Mouse (Mus musculus) heart, embryonic 10.5 days (tissue): ENCODE measurements around the gene Manba. TPM values are rescaled to one million over a fixed set of nuclear protein-coding genes. Genes with fewer than 3 reads are reported as not detected.
A peak's percentile ranks its signal among the peaks of the same experiment; 100 is the strongest.

Source experiments
- DNase-seq: peaks from one replicate; pipeline ENCODE4 v3.0.0-alpha.2; 2017; ENCODE audit warnings: low spot score
- H3K27ac ChIP-seq: fragments of 300-500 bp; sonication (generic); 2 replicates; pipeline ENCODE4 v1.5.1; 2016; ENCODE audit warnings: mild to moderate bottlenecking
- H3K27me3 ChIP-seq: fragments of 300-500 bp; sonication (generic); 2 replicates; pipeline ENCODE4 v1.6.1; 2016; ENCODE audit warnings: mild to moderate bottlenecking; ENCODE audit not compliant: poor library complexity, insufficient read depth, severe bottlenecking
- H3K36me3 ChIP-seq: fragments of 300-500 bp; sonication (generic); 2 replicates; pipeline ENCODE4 v1.6.1; 2016; ENCODE audit warnings: mild to moderate bottlenecking, moderate library complexity
- H3K4me1 ChIP-seq: fragments of 300-500 bp; sonication (generic); 2 replicates; pipeline ENCODE4 v1.6.1; 2016; ENCODE audit warnings: mild to moderate bottlenecking
- H3K4me3 ChIP-seq: fragments of 300-500 bp; sonication (generic); 2 replicates; pipeline ENCODE4 v1.5.1; 2016; ENCODE audit warnings: mild to moderate bottlenecking, moderate library complexity
- H3K9me3 ChIP-seq: fragments of 300-500 bp; sonication (generic); 2 replicates; pipeline ENCODE4 v1.6.1; 2016; ENCODE audit warnings: mild to moderate bottlenecking, moderate library complexity
- WGBS: fragments of 180-500 bp; shearing (Covaris S2); methylation state at CpG from one replicate; pipeline ENCODE4 v1.1.7; 2016; 5-methylcytosine and 5-hydroxymethylcytosine counted together
- polyA plus RNA-seq: library from polyadenylated mRNA; unstranded; fragments of >200 nt; fragmentation: Nextera tagmentation; extraction: Ambion mirVana; gene quantifications from 2 replicates; pipeline ENCODE4 v1.2.1, GENCODE M21; 2016

Gene Manba
- polyA plus RNA-seq, 1 experiment from 2014 or later = 17.3 TPM

GRCm38 (mm10) chr3:135556052-135556587 is 70.7 kb downstream of the Manba start:
- peaks cover 42% of the 10 kb centered on the region for H3K36me3 ChIP-seq
- no peak for DNase-seq

GRCm38 (mm10) chr3:135556851-135557662 is 71.6 kb downstream of the Manba start:
- 81% methylated on average over 12 of the region's 12 CpGs for WGBS
- no peak overlapping the region for H3K4me3 ChIP-seq
- no peak for DNase-seq

More at GRCm38 (mm10) chr3:135556052-135556587, 70.7 kb downstream of the Manba start:
- 67% methylated on average over 7 of the region's 7 CpGs for WGBS
- Histone ChIP-seq H3K4me1 (no peaks in the 10 kb centered on the region), H3K27ac (no peak overlapping the region), H3K27me3 (no peaks in the 10 kb centered on the region), H3K9me3 (no peaks in the 10 kb centered on the region), H3K4me3 (no peak overlapping the region)

GRCm38 (mm10) chr3:135562036-135562435 is 76.6 kb downstream of the Manba start:
- H3K9me3 ChIP-seq = no peaks in the 10 kb centered on the region
- H3K4me1 ChIP-seq = peaks cover 6% of the 10 kb centered on the region; the same call in 1 of the 2 replicates
- H3K36me3 ChIP-seq = peaks cover 20% of the 10 kb centered on the region; the same call in 1 of the 2 replicates
- DNase-seq = no peak
- 77% methylated on average over 7 of the region's 7 CpGs for WGBS
- no peaks in the 10 kb centered on the region for H3K27me3 ChIP-seq
- no peak overlapping the region for H3K27ac ChIP-seq
- H3K4me3 ChIP-seq = no peak overlapping the region

More at GRCm38 (mm10) chr3:135556851-135557662, 71.6 kb downstream of the Manba start:
- no peaks in the 10 kb centered on the region for H3K9me3 ChIP-seq
- no peaks in the 10 kb centered on the region for H3K4me1 ChIP-seq
- H3K36me3 ChIP-seq = peaks cover 35% of the 10 kb centered on the region
- H3K27ac ChIP-seq = no peak overlapping the region
- H3K27me3 ChIP-seq = no peaks in the 10 kb centered on the region

GRCm38 (mm10) chr3:135563163-135563689 is 77.8 kb downstream of the Manba start:
- Histone ChIP-seq H3K9me3 (no peaks in the 10 kb centered on the region), H3K4me1 (peaks cover 10% of the 10 kb centered on the region; the same call in 1 of the 2 replicates), H3K4me3 (no peak overlapping the region), H3K27ac (0 out of 2 replicates have a peak overlapping the region, but pooled peaks have one; percentile 44), H3K36me3 (peaks cover 13% of the 10 kb centered on the region; the same call in 1 of the 2 replicates), H3K27me3 (no peaks in the 10 kb centered on the region)
- DNase-seq = peak; percentile 64
- 74% methylated on average over 17 of the region's 17 CpGs for WGBS

GRCm38 (mm10) chr3:135564706-135565105 is 79.3 kb downstream of the Manba start:
- no peak for DNase-seq
- Histone ChIP-seq H3K36me3 (peaks cover 9% of the 10 kb centered on the region; the same call in 1 of the 2 replicates), H3K4me3 (no peak overlapping the region), H3K4me1 (peaks cover 20% of the 10 kb centered on the region; the same call in 1 of the 2 replicates), H3K27ac (no peak overlapping the region), H3K27me3 (no peaks in the 10 kb centered on the region), H3K9me3 (no peaks in the 10 kb centered on the region)
- 91% methylated on average over 9 of the region's 9 CpGs for WGBS

GRCm38 (mm10) chr3:135565306-135565705 is 79.9 kb downstream of the Manba start:
- H3K4me3 ChIP-seq = no peak overlapping the region
- H3K27ac ChIP-seq = no peak overlapping the region
- H3K27me3 ChIP-seq = no peaks in the 10 kb centered on the region
- WGBS = 65% methylated on average over 4 of the region's 4 CpGs
- H3K36me3 ChIP-seq = peaks cover 11% of the 10 kb centered on the region; the same call in 1 of the 2 replicates
- H3K4me1 ChIP-seq = peaks cover 23% of the 10 kb centered on the region; the same call in 1 of the 2 replicates
- no peaks in the 10 kb centered on the region for H3K9me3 ChIP-seq
- DNase-seq = no peak

GRCm38 (mm10) chr3:135567888-135568287 is 82.5 kb downstream of the Manba start:
- Histone ChIP-seq H3K36me3 (peaks cover 24% of the 10 kb centered on the region), H3K9me3 (no peaks in the 10 kb centered on the region), H3K4me1 (peaks cover 23% of the 10 kb centered on the region; the same call in 1 of the 2 replicates), H3K4me3 (no peak overlapping the region), H3K27ac (no peak overlapping the region), H3K27me3 (no peaks in the 10 kb centered on the region)
- 56% methylated on average over 6 of the region's 6 CpGs for WGBS
- DNase-seq = no peak

- Histone ChIP-seq H3K4me3 (no peak overlapping the region), H3K36me3 (peaks cover 19% of the 10 kb centered on the region), H3K9me3 (no peaks in the 10 kb centered on the region), H3K4me1 (peaks cover 23% of the 10 kb centered on the region), H3K27ac (no peak overlapping the region), H3K27me3 (no peaks in the 10 kb centered on the region)
- WGBS = 34% methylated on average over 5 of the region's 5 CpGs
- DNase-seq = no peak
Measured at GRCm38 (mm10) chr3:135568633-135569032, 83.2 kb downstream of the Manba start.

- Histone ChIP-seq H3K27me3 (no peaks in the 10 kb centered on the region), H3K27ac (no peak overlapping the region), H3K36me3 (peaks cover 15% of the 10 kb centered on the region), H3K4me3 (no peak overlapping the region), H3K9me3 (no peaks in the 10 kb centered on the region), H3K4me1 (peaks cover 41% of the 10 kb centered on the region)
- DNase-seq = no peak
- 58% methylated on average over 13 of the region's 13 CpGs for WGBS
Measured at GRCm38 (mm10) chr3:135571540-135571939, 86.1 kb downstream of the Manba start.

- no peak overlapping the region for H3K27ac ChIP-seq
- peaks cover 15% of the 10 kb centered on the region for H3K36me3 ChIP-seq
- H3K4me3 ChIP-seq = no peak overlapping the region
- WGBS = 55% methylated on average over 6 of the region's 6 CpGs
- H3K4me1 ChIP-seq = peaks cover 37% of the 10 kb centered on the region
- no peaks in the 10 kb centered on the region for H3K27me3 ChIP-seq
- no peaks in the 10 kb centered on the region for H3K9me3 ChIP-seq
- no peak for DNase-seq
Measured at GRCm38 (mm10) chr3:135573051-135573450, 87.6 kb downstream of the Manba start.

- H3K9me3 ChIP-seq = no peaks in the 10 kb centered on the region
- peaks cover 14% of the 10 kb centered on the region for H3K36me3 ChIP-seq
- DNase-seq = no peak
- no peak overlapping the region for H3K4me3 ChIP-seq
- 74% methylated on average over 3 of the region's 3 CpGs for WGBS
- 0 out of 2 replicates have a peak overlapping the region, but pooled peaks have one; percentile 22 for H3K27ac ChIP-seq
- H3K27me3 ChIP-seq = no peaks in the 10 kb centered on the region
- H3K4me1 ChIP-seq = peaks cover 42% of the 10 kb centered on the region
Measured at GRCm38 (mm10) chr3:135575126-135575525, 89.7 kb downstream of the Manba start.

GRCm38 (mm10) chr3:135578588-135579140 is 93.3 kb downstream of the Manba start:
- H3K9me3 ChIP-seq = no peaks in the 10 kb centered on the region
- H3K27ac ChIP-seq = peak overlapping the region; percentile 83
- no peaks in the 10 kb centered on the region for H3K36me3 ChIP-seq
- DNase-seq = no peak
- H3K27me3 ChIP-seq = no peaks in the 10 kb centered on the region
- 39% methylated on average over 5 of the region's 5 CpGs for WGBS
- no peak overlapping the region for H3K4me3 ChIP-seq
- peaks cover 56% of the 10 kb centered on the region for H3K4me1 ChIP-seq

- H3K4me3 ChIP-seq = no peak overlapping the region
- H3K9me3 ChIP-seq = no peaks in the 10 kb centered on the region
- peaks cover 4% of the 10 kb centered on the region for H3K36me3 ChIP-seq
- H3K27me3 ChIP-seq = no peaks in the 10 kb centered on the region
- WGBS = 42% methylated on average over 4 of the region's 4 CpGs
- H3K27ac ChIP-seq = peak overlapping the region; percentile 83
- peaks cover 51% of the 10 kb centered on the region for H3K4me1 ChIP-seq
- DNase-seq = no peak
Measured at GRCm38 (mm10) chr3:135579179-135579578, 93.8 kb downstream of the Manba start.
